Mouse (Mus musculus) left cerebral cortex, adult 2 months (tissue): Measurements from ENCODE around the gene Nup54. TPM values are rescaled to one million over a fixed set of nuclear protein-coding genes. Genes with fewer than 3 reads are reported as not detected.

ENCODE experiments used
- DNase-seq, 2 experiments: peaks; one replicate each; pipeline ENCODE4 v3.0.0; 2021 to 2022; ENCODE audit warnings: low spot score in 2 of 2, mixed read lengths in 1 of 2; ENCODE audit errors: extremely low spot score in 1 of 2
- H3K27ac ChIP-seq: fragments of 200-600 bp; 2 replicates; pipeline ENCODE4 v1.8.1; 2022
- H3K4me3 ChIP-seq: fragments of 200-600 bp; 2 replicates; pipeline ENCODE4 v1.8.1; 2022
- CTCF ChIP-seq: fragments of 200-600 bp; IDR thresholded peaks from 2 replicates; pipeline ENCODE4 v1.8.1; 2022; ENCODE audit warnings: antibody characterized with exemption, mild to moderate bottlenecking, moderate library complexity
- intact Hi-C: fragments of 180-260 bp; cut with DNase I; formaldehyde crosslinking; loops from one replicate; pipeline ENCODE4 v1.15.1; 2025
- total RNA-seq, 2 experiments: library from RNA; stranded (reverse); gene quantifications; 2 replicates each; pipeline ENCODE4 v1.2.3; 2021

The Nup54 gene
- total RNA-seq, 2 experiments from 2014 or later = 23.7 to 31.3 TPM

- no peak for TF ChIP-seq CTCF
- Histone ChIP-seq H3K4me3 (no peak overlapping the region), H3K27ac (no peak overlapping the region)
- intact Hi-C loops = no loop called here
- DNase-seq = no peak
Measured at GRCm38 (mm10) chr5:92389977-92390376, 45.0 kb downstream of the Nup54 start.

GRCm38 (mm10) chr5:92387433-92387832 lies 47.6 kb downstream of the Nup54 start:
- Histone ChIP-seq H3K27ac (no peak overlapping the region), H3K4me3 (no peak overlapping the region)
- no peak for TF ChIP-seq CTCF
- intact Hi-C loops = no loop called here
- DNase-seq = no peak

GRCm38 (mm10) chr5:92386643-92387042 lies 48.4 kb downstream of the Nup54 start:
- Histone ChIP-seq H3K27ac (no peak overlapping the region), H3K4me3 (no peak overlapping the region)
- TF ChIP-seq CTCF = peak; percentile 22
- no peak for DNase-seq
- intact Hi-C loops = no loop called here

- Histone ChIP-seq H3K27ac (no peak overlapping the region), H3K4me3 (no peak overlapping the region)
- no peak for DNase-seq
- intact Hi-C loops = no loop called here
- no peak for TF ChIP-seq CTCF
Measured at GRCm38 (mm10) chr5:92386102-92386501, 48.9 kb downstream of the Nup54 start.

- DNase-seq = no peak
- Histone ChIP-seq H3K27ac (no peak overlapping the region), H3K4me3 (no peak overlapping the region)
- intact Hi-C loops = no loop called here
- TF ChIP-seq CTCF = peak; percentile 50
Measured at GRCm38 (mm10) chr5:92384855-92385254, 50.2 kb downstream of the Nup54 start.

- DNase-seq = no peak
- Histone ChIP-seq H3K27ac (no peak overlapping the region), H3K4me3 (no peak overlapping the region)
- intact Hi-C loops = no loop called here
- no peak for TF ChIP-seq CTCF
Measured at GRCm38 (mm10) chr5:92383747-92384146, 51.3 kb downstream of the Nup54 start.

GRCm38 (mm10) chr5:92382349-92382679 lies 52.7 kb downstream of the Nup54 start:
- intact Hi-C loops = no loop called here
- no peak for DNase-seq
- Histone ChIP-seq H3K27ac (no peak overlapping the region), H3K4me3 (no peak overlapping the region)
- TF ChIP-seq CTCF = no peak

GRCm38 (mm10) chr5:92381550-92382348 lies 53.3 kb downstream of the Nup54 start:
- peak; percentile 74 to 75 for DNase-seq
- intact Hi-C loops = loop anchor here (1.0 kb wide), 1 partner anchor 69 kb away; no protein-coding TSS in a partner anchor
- peak; percentile 89 for TF ChIP-seq CTCF
- Histone ChIP-seq H3K27ac (no peak overlapping the region), H3K4me3 (no peak overlapping the region)

- intact Hi-C loops = no loop called here
- TF ChIP-seq CTCF = no peak
- no peak for DNase-seq
Measured at GRCm38 (mm10) chr5:92376795-92377405, 58.1 kb downstream of the Nup54 start.

GRCm38 (mm10) chr5:92375368-92375767 lies 59.7 kb downstream of the Nup54 start:
- no peak for TF ChIP-seq CTCF
- H3K27ac ChIP-seq = no peak overlapping the region
- no peak overlapping the region for H3K4me3 ChIP-seq
- DNase-seq = no peak
- intact Hi-C loops = no loop called here

More at GRCm38 (mm10) chr5:92376795-92377405, 58.1 kb downstream of the Nup54 start:
- H3K27ac ChIP-seq = no peak overlapping the region
- no peak overlapping the region for H3K4me3 ChIP-seq

GRCm38 (mm10) chr5:92374721-92375142 lies 60.3 kb downstream of the Nup54 start:
- no peak overlapping the region for H3K27ac ChIP-seq
- TF ChIP-seq CTCF = no peak
- intact Hi-C loops = no loop called here
- H3K4me3 ChIP-seq = no peak overlapping the region
- DNase-seq = no peak

GRCm38 (mm10) chr5:92372605-92373004 lies 62.4 kb downstream of the Nup54 start:
- no peak overlapping the region for H3K4me3 ChIP-seq
- intact Hi-C loops = no loop called here
- DNase-seq = no peak
- no peak overlapping the region for H3K27ac ChIP-seq
- no peak for TF ChIP-seq CTCF
